Mouse (Mus musculus) midbrain, embryonic 15.5 days (tissue): ENCODE results near the gene Epor. TPM values are rescaled to one million over a fixed set of nuclear protein-coding genes. Genes with fewer than 3 reads are reported as not detected.

Source experiments
- ATAC-seq: fragments of 200-750 bp; cut with Nextera tagmentation; replicated peaks from 2 replicates; pipeline ENCODE4 v1.8.0; 2017; ENCODE audit warnings: moderate TSS enrichment
- H3K27ac ChIP-seq: fragments of 300-500 bp; sonication (generic); 2 replicates; pipeline ENCODE4 v1.5.1; 2015; ENCODE audit warnings: mild to moderate bottlenecking, inconsistent platforms
- H3K27me3 ChIP-seq: fragments of 300-500 bp; sonication (generic); replicated peaks from 2 replicates; pipeline ENCODE4 v1.6.1; 2015; ENCODE audit warnings: inconsistent platforms
- H3K36me3 ChIP-seq: fragments of 300-500 bp; sonication (generic); replicated peaks from 2 replicates; pipeline ENCODE4 v1.6.1; 2015; ENCODE audit warnings: inconsistent platforms
- H3K4me1 ChIP-seq: fragments of 300-500 bp; sonication (generic); 2 replicates; pipeline ENCODE4 v1.6.1; 2015; ENCODE audit warnings: inconsistent platforms
- H3K4me2 ChIP-seq: fragments of 300-500 bp; sonication (generic); 2 replicates; pipeline ENCODE4 v1.6.1; 2015; ENCODE audit warnings: inconsistent platforms, mild to moderate bottlenecking, moderate library complexity
- H3K4me3 ChIP-seq: fragments of 300-500 bp; sonication (generic); 2 replicates; pipeline ENCODE4 v1.5.1; 2015; ENCODE audit warnings: mild to moderate bottlenecking, inconsistent platforms
- H3K9ac ChIP-seq: fragments of 300-500 bp; sonication (generic); 2 replicates; pipeline ENCODE4 v1.6.1; 2015; ENCODE audit warnings: mild to moderate bottlenecking, inconsistent platforms
- H3K9me3 ChIP-seq: fragments of 300-500 bp; sonication (generic); 2 replicates; pipeline ENCODE4 v1.6.1; 2016; ENCODE audit warnings: inconsistent platforms
- WGBS: fragments of 180-500 bp; shearing (Covaris S2); methylation state at CpG from one replicate; pipeline ENCODE4 v1.1.7; 2015; ENCODE audit warnings: mixed read lengths; 5-methylcytosine and 5-hydroxymethylcytosine counted together
- polyA plus RNA-seq: library from polyadenylated mRNA; unstranded; fragments of >200 nt; fragmentation: Nextera tagmentation; extraction: Ambion mirVana; gene quantifications from 2 replicates; pipeline ENCODE4 v1.2.1, GENCODE M21; 2015

Epor gene
- polyA plus RNA-seq, 1 experiment from 2014 or later, result 1.9 TPM

GRCm38 (mm10) chr9:21932006-21932405, 31.3 kb downstream of the Epor start:
- Histone ChIP-seq H3K27ac (no peak overlapping the region), H3K36me3 (no peaks in the 10 kb centered on the region), H3K27me3 (no peaks in the 10 kb centered on the region), H3K4me1 (0 out of 2 replicates have a peak, but pooled peaks cover 6% of the 10 kb centered on the region), H3K9me3 (no peaks in the 10 kb centered on the region), H3K9ac (no peak overlapping the region), H3K4me2 (no peak overlapping the region), H3K4me3 (no peak overlapping the region)
- no peak for ATAC-seq
- WGBS, result 66% methylated on average over 2 of the region's 2 CpGs

- Histone ChIP-seq H3K27me3 (no peaks in the 10 kb centered on the region), H3K4me2 (no peak overlapping the region), H3K4me1 (peaks cover 14% of the 10 kb centered on the region), H3K9me3 (no peaks in the 10 kb centered on the region), H3K9ac (no peak overlapping the region), H3K4me3 (no peak overlapping the region), H3K36me3 (0 out of 2 replicates have a peak, but pooled peaks cover 3% of the 10 kb centered on the region), H3K27ac (no peak overlapping the region)
- no peak for ATAC-seq
- 92% methylated on average over 3 of the region's 3 CpGs for WGBS
Measured at GRCm38 (mm10) chr9:21929208-21929607, 34.1 kb downstream of the Epor start.

GRCm38 (mm10) chr9:21927208-21927753, 36.0 kb downstream of the Epor start, which contains the start of the genes Ccdc159 and Tmem205:
TSS of gene Ccdc159 (plus strand) at chr9:21927471.
TSS of gene Tmem205 (minus strand) at chr9:21927556.
- Histone ChIP-seq H3K4me2 (peak within 1 kb of the TSS; percentile 58), H3K4me1 (peaks cover 14% of the 10 kb centered on the region), H3K36me3 (0 out of 2 replicates have a peak, but pooled peaks cover 3% of the 10 kb centered on the region), H3K27ac (peak within 1 kb of the TSS; percentile 70), H3K9me3 (no peaks in the 10 kb centered on the region), H3K4me3 (peak within 1 kb of the TSS; percentile 52), H3K27me3 (no peaks in the 10 kb centered on the region), H3K9ac (peak within 1 kb of the TSS; percentile 50)
- WGBS, result under 1% methylated on average over 28 of the region's 28 CpGs
- ATAC-seq, result peak; percentile 97

DNA sequence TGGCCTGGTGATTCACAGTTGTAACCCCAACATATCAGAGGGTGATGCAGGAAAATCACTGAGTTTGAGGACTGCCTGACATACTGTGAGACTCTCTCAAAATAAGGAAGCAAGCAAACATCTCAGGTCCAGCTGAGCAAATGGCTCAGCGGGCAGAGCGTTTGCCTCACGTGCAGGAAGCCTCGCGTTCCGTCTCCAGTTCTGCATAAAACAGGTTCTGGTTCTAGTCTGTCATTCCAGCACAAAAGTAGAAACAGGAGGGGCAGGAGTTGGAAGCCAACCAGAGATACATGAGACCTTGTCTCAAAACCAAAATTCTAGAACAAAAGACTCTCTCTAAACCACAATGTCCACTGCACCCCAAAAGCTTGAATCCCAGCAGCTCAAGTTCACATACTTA, 36.5 kb downstream of the Epor start:
- peak overlapping the region; percentile 50 for H3K9ac ChIP-seq
- WGBS, result under 1% methylated on average over 6 of the region's 6 CpGs
- H3K36me3 ChIP-seq, result 0 out of 2 replicates have a peak, but pooled peaks cover 3% of the 10 kb centered on the region
- peak overlapping the region; percentile 58 for H3K4me2 ChIP-seq
- H3K27me3 ChIP-seq, result no peaks in the 10 kb centered on the region
- peak overlapping the region; percentile 70 for H3K27ac ChIP-seq
- H3K4me1 ChIP-seq, result peaks cover 14% of the 10 kb centered on the region
- no peaks in the 10 kb centered on the region for H3K9me3 ChIP-seq
- ATAC-seq, result 0 out of 2 replicates have a peak, but pooled peaks have one; percentile 1
- peak overlapping the region; percentile 52 for H3K4me3 ChIP-seq

DNA sequence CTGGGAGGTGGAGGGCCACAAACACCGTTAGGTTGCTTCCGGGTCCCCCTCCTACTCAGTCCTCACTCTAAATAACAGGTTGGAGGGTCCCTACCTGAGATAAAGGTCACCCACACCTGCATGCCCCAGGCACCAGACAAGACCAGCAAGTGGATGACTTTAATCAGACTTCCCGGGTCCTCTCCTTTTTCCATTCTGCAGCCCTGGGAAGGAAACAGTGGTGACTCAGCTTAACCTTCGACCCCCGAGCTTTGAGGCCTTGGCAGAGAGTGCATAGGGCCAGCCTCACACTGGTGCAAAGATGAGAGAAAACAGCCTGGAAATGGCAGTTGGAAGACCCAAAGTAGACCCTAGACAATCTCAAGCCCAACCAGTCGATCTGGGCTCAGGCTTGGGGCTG, 37.2 kb downstream of the Epor start:
- H3K9ac ChIP-seq, result peak overlapping the region; percentile 50; the same call in 1 of the 2 replicates
- no peak for ATAC-seq
- peak overlapping the region; percentile 58 for H3K4me2 ChIP-seq
- 77% methylated on average over 6 of the region's 6 CpGs for WGBS
- no peak overlapping the region for H3K27ac ChIP-seq
- no peaks in the 10 kb centered on the region for H3K9me3 ChIP-seq
- H3K4me1 ChIP-seq, result peaks cover 14% of the 10 kb centered on the region
- peak overlapping the region; percentile 52 for H3K4me3 ChIP-seq
- H3K27me3 ChIP-seq, result no peaks in the 10 kb centered on the region
- H3K36me3 ChIP-seq, result 0 out of 2 replicates have a peak, but pooled peaks cover 3% of the 10 kb centered on the region

- 0 out of 2 replicates have a peak, but pooled peaks cover 3% of the 10 kb centered on the region for H3K36me3 ChIP-seq
- H3K4me1 ChIP-seq, result peaks cover 14% of the 10 kb centered on the region
- no peak overlapping the region for H3K9ac ChIP-seq
- no peak overlapping the region for H3K27ac ChIP-seq
- WGBS, result 100% methylated on average over 1 of the region's 1 CpGs
- no peaks in the 10 kb centered on the region for H3K9me3 ChIP-seq
- ATAC-seq, result no peak
- H3K27me3 ChIP-seq, result no peaks in the 10 kb centered on the region
- H3K4me3 ChIP-seq, result no peak overlapping the region
- H3K4me2 ChIP-seq, result no peak overlapping the region
Measured at GRCm38 (mm10) chr9:21925506-21925905, 37.8 kb downstream of the Epor start.

DNA sequence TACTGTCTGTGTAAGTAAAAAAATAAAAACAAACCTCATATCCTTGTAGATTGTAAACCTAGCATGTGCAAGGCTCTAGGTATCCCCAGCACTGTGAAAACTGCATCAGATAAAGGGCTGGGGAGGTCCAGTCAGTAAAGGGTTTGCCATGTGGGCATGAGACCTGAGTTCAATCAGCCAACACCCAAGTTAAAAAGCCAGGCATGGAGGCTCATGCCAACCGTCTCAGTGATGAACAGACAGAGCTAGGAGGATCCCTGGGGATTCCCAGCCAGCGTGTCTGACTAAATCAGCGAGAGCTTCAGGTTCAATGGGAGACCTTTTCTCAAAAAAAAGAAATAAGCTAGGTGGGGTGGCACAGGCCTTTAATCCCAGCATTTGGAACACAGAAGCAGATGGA, 38.3 kb downstream of the Epor start:
- 93% methylated on average over 3 of the region's 3 CpGs for WGBS
- Histone ChIP-seq H3K4me3 (no peak overlapping the region), H3K4me1 (peaks cover 14% of the 10 kb centered on the region), H3K9me3 (no peaks in the 10 kb centered on the region), H3K27me3 (no peaks in the 10 kb centered on the region), H3K4me2 (no peak overlapping the region), H3K36me3 (0 out of 2 replicates have a peak, but pooled peaks cover 3% of the 10 kb centered on the region), H3K27ac (no peak overlapping the region), H3K9ac (no peak overlapping the region)
- ATAC-seq, result no peak

DNA sequence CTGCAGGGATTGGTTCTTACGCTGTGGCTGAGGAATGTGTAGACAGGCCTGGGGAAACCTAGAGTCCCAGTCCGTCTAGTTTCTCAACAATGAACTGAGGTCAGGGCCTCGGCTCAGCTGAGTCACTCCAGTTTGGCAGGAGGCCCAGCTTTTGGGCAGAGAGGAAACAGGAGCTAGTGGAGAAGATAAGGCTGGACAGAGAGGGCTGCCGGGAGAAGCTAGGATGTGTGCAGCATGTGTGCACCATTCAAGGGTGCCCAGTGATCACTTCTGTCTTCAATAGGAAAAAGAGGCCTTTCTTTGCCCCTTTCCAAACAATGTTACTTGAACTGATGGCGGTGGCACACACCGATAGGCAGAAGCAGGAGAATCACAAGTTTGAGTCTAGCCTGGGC, 39.2 kb downstream of the Epor start:
- Histone ChIP-seq H3K4me1 (peaks cover 14% of the 10 kb centered on the region), H3K36me3 (0 out of 2 replicates have a peak, but pooled peaks cover 3% of the 10 kb centered on the region), H3K4me3 (no peak overlapping the region), H3K4me2 (no peak overlapping the region), H3K27me3 (no peaks in the 10 kb centered on the region), H3K9ac (no peak overlapping the region), H3K27ac (no peak overlapping the region), H3K9me3 (no peaks in the 10 kb centered on the region)
- ATAC-seq, result no peak
- 75% methylated on average over 6 of the region's 6 CpGs for WGBS

DNA sequence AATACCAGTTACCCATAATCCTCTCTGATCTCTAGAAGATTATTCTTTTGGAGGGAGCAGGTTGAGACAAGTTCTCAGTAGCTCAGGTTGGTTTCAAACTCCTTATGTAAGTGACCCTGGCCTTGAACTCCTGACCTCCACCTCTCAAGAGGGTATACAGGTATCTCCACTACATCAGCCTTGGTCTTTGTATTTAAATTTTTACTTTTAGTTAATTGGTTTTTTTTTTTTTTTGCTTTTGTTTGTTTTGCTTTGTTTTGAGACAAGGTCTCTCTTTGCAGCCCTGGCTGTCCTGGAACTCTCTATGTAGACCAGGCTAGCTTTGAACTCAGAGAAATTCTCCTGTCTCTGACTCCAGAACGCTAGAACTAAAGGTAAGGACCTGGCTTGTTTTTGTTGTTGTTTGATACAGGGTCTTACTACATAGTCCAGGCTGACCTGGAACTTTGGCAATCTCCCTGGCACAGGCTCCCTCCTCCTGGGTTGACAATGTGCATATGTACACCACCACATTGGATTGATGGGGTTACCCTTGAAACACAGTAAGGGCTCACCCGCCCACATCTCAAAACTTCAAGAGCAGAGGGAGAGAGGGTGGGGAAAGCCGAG, 39.7 kb downstream of the Epor start:
- H3K9me3 ChIP-seq, result no peaks in the 10 kb centered on the region
- ATAC-seq, result no peak
- H3K27me3 ChIP-seq, result no peaks in the 10 kb centered on the region
- 0 out of 2 replicates have a peak, but pooled peaks cover 3% of the 10 kb centered on the region for H3K36me3 ChIP-seq
- 74% methylated on average over 3 of the region's 3 CpGs for WGBS
- H3K27ac ChIP-seq, result no peak overlapping the region
- peaks cover 14% of the 10 kb centered on the region for H3K4me1 ChIP-seq
- no peak overlapping the region for H3K4me2 ChIP-seq
- no peak overlapping the region for H3K4me3 ChIP-seq
- H3K9ac ChIP-seq, result no peak overlapping the region

DNA sequence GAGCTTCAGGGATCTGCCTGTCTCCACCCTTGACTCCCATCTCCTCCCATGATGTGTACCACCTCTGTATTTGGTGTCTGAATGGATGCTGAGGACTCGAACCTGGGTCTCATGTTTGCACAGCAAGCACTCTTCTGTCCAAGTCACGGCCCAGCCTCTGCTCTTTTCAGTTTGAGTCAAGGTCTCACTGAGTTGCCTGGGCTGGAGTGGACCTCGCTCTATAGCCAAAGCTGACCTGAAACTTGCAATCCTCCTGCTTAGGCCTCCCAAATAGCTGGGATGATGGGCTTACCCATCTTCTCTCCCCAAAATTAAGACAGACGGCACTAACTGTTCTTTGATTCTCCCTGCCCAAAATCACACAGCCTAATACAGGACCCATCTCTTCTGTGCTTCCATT, 40.3 kb downstream of the Epor start:
- no peak overlapping the region for H3K4me2 ChIP-seq
- H3K9me3 ChIP-seq, result no peaks in the 10 kb centered on the region
- no peak overlapping the region for H3K27ac ChIP-seq
- peaks cover 14% of the 10 kb centered on the region for H3K4me1 ChIP-seq
- 0 out of 2 replicates have a peak, but pooled peaks cover 3% of the 10 kb centered on the region for H3K36me3 ChIP-seq
- no peak for ATAC-seq
- no peaks in the 10 kb centered on the region for H3K27me3 ChIP-seq
- H3K9ac ChIP-seq, result no peak overlapping the region
- no peak overlapping the region for H3K4me3 ChIP-seq
- 90% methylated on average over 4 of the region's 4 CpGs for WGBS

DNA sequence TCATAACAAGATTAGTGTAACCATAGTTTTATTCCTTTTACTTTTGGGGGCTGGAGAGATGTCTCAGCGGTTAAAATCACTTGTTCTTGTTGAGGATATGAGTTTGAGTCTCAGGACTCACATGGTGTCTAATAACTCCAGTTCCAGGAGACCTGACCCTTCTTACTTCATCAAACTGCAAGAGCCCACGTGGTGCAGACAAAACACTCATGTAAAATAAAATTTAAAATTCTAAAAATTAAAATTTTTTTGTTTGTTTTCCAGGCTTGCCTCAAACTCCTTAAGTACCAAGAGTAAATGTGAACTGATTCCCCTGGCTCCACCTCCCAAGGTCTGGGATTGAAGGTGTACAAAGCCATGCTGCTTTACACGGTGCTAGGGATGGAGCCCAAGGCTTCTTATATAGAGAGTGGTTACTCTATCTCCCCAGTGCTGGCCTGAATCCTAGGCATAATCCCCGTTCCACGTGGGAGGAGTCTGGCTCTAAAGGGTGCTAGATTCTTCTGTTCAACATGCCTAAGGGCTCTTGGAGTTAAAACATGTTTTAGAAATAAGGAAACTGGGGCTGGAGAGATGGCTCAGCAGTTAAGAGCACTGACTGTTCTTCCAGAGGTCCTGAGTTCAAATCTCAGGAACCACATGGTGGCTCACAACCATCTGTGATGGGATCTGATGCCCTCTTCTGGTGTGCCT, 44.5 kb downstream of the Epor start:
- WGBS, result 27% methylated on average over 5 of the region's 5 CpGs

GRCm38 (mm10) chr9:21918035-21918592, 45.2 kb downstream of the Epor start, which contains the start of gene Rab3d:
TSS of gene Rab3d (minus strand) at chr9:21918192.
- H3K36me3 ChIP-seq, result no peaks in the 10 kb centered on the region
- no peaks in the 10 kb centered on the region for H3K27me3 ChIP-seq
- H3K4me2 ChIP-seq, result peak within 1 kb of the TSS; percentile 76
- peak within 1 kb of the TSS; percentile 50 for H3K9ac ChIP-seq
- peak within 1 kb of the TSS; percentile 57 for H3K27ac ChIP-seq
- peak; percentile 93 for ATAC-seq
- WGBS, result under 1% methylated on average over 36 of the region's 36 CpGs
- peak within 1 kb of the TSS; percentile 60 for H3K4me3 ChIP-seq
- peaks cover 6% of the 10 kb centered on the region; the same call in 1 of the 2 replicates for H3K4me1 ChIP-seq
- no peaks in the 10 kb centered on the region for H3K9me3 ChIP-seq

More for the DNA sequence above, 44.5 kb downstream of the Epor start:
- peak overlapping the region; percentile 76 for H3K4me2 ChIP-seq
- H3K9me3 ChIP-seq, result no peaks in the 10 kb centered on the region
- no peak for ATAC-seq
- no peak overlapping the region for H3K27ac ChIP-seq
- H3K27me3 ChIP-seq, result no peaks in the 10 kb centered on the region
- no peak overlapping the region for H3K9ac ChIP-seq
- no peaks in the 10 kb centered on the region for H3K36me3 ChIP-seq
- H3K4me3 ChIP-seq, result peak overlapping the region; percentile 60
- H3K4me1 ChIP-seq, result peaks cover 6% of the 10 kb centered on the region; the same call in 1 of the 2 replicates
